32 mouse cellular contexts compared by ENCODE assay signal in the genomic region with DNA sequence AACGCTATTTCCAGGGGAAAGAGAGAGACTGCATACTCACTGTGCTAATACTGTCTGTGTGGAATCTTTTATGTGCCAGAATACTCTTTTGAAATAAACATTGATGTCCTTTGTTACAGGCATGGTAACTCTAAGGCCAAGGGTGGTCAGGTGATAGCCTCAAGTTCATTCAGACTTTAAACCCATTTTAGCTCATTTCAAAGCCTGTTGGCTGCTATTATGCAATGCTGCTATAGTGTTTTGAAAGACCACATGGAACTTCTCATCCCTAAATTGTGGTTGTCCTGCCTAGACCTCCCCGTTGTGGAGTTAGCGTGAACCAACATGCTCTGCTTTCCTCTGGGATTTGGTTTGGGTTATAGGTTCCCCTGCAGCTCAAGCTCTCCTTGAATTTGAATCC. TPM values are rescaled to one million over a fixed set of nuclear protein-coding genes. Genes with fewer than 3 reads are reported as not detected.
DNase-seq lines count a peak whose midpoint lies in the region; ATAC-seq and TF ChIP-seq lines count a peak whose summit lies in the region.
"Had no signal": no experiment of that assay in that cellular context is flagged by ENCODE, and none has a peak within 500 bp of the region (broad histone marks: within the 10 kb centered on the region; RNA-seq: fewer than 3 reads in every experiment).

No protein-coding gene starts in this region.

- 56% methylated on average over 3 of the region's 3 CpGs for WGBS in liver, postnatal 0 days (ENCODE audit: insufficient replicate concordance)
- 77% methylated on average over 3 of the region's 3 CpGs for WGBS in liver, embryonic 12.5 days (ENCODE audit: insufficient replicate concordance)

- 0 out of 2 replicates have a peak overlapping the region, but pooled peaks have one; percentile 11 for H3K4me2 ChIP-seq in liver, postnatal 0 days (ENCODE audit: low read depth, low read length)
- H3K4me2 ChIP-seq in liver, embryonic 12.5 days = no peak overlapping the region
- H3K4me2 ChIP-seq: forebrain, embryonic 12.5 days; heart, embryonic 15.5 days had no signal

- H3K4me3 ChIP-seq in liver, postnatal 0 days (ENCODE audit: low read depth, low read length) = no peak overlapping the region
- H3K4me3 ChIP-seq in liver, embryonic 12.5 days = no peak overlapping the region
- H3K4me3 ChIP-seq in bone marrow macrophage, adult 2 months (ENCODE audit: insufficient read depth, low read length) = no peak overlapping the region
- H3K4me3 ChIP-seq: erythroblast, embryonic 14.5 days; forebrain, embryonic 12.5 days; heart, embryonic 10.5 days; heart, embryonic 15.5 days had no signal

- H3K36me3 ChIP-seq in liver, postnatal 0 days (replicated peaks; ENCODE audit: insufficient read depth, low read length) = peaks cover 34% of the 10 kb centered on the region
- H3K36me3 ChIP-seq in liver, embryonic 12.5 days = peaks cover 68% of the 10 kb centered on the region

- peak; percentile 69 for TF ChIP-seq EP300 in liver, postnatal 0 days (IDR thresholded peaks at IDR 0.05; ENCODE audit: low read depth)

- DNase-seq in kidney, adult 9 months = peak; percentile 26
- no peak for DNase-seq in kidney, postnatal 14 days
- DNase-seq in liver, postnatal 0 days = no peak
- DNase-seq in heart, adult 18-20 months = no peak
- DNase-seq in ovary, postnatal 14 days (ENCODE audit: low spot score) = no peak
- DNase-seq: adrenal gland, postnatal 25 days; B cell, adult 2 months; cerebellum, adult 2 months; cerebellum, postnatal 14 days; forebrain, postnatal 0 days; gastrocnemius, postnatal 10 days; kidney, postnatal 10 days; left cerebral cortex, postnatal 4 days; lung, adult 18-20 months; lung, postnatal 14 days; midbrain, embryonic 14.5 days; right cerebral cortex, postnatal 25 days; spleen, adult 18-20 months; thymus, adult 2 months; thymus, postnatal 36 days had no signal

- no peak for TF ChIP-seq CTCF in liver, postnatal 0 days (IDR thresholded peaks at IDR 0.05; ENCODE audit: low read depth)
- TF ChIP-seq CTCF in bone marrow macrophage, adult 2 months (IDR thresholded peaks at IDR 0.05; ENCODE audit: low read depth, low read length) = no peak

- no peaks in the 10 kb centered on the region for H3K9me3 ChIP-seq in liver, postnatal 0 days (ENCODE audit: low read length)
- no peaks in the 10 kb centered on the region for H3K9me3 ChIP-seq in liver, embryonic 12.5 days (replicated peaks)
- H3K9me3 ChIP-seq: forebrain, embryonic 12.5 days; heart, embryonic 10.5 days; heart, embryonic 15.5 days had no signal

- H3K27me3 ChIP-seq in liver, postnatal 0 days (ENCODE audit: insufficient read depth, low read length) = no peaks in the 10 kb centered on the region
- no peaks in the 10 kb centered on the region for H3K27me3 ChIP-seq in liver, embryonic 12.5 days (replicated peaks)
- H3K27me3 ChIP-seq: forebrain, embryonic 12.5 days; heart, embryonic 15.5 days had no signal

- TF ChIP-seq POLR2A in bone marrow macrophage, adult 2 months (IDR thresholded peaks at IDR 0.05; ENCODE audit: borderline replicate concordance, low read depth, low read length) = no peak

- H3K9ac ChIP-seq in liver, postnatal 0 days (replicated peaks) = 0 out of 2 replicates have a peak overlapping the region, but pooled peaks have one; percentile 7
- H3K9ac ChIP-seq in liver, embryonic 12.5 days = no peak overlapping the region
- H3K9ac ChIP-seq: forebrain, embryonic 12.5 days; forebrain, postnatal 0 days; heart, embryonic 15.5 days had no signal

- peak; percentile 55 for ATAC-seq in liver, postnatal 0 days
- ATAC-seq in liver, embryonic 12.5 days = no peak
- ATAC-seq: forebrain, postnatal 0 days; hindbrain, embryonic 16.5 days had no signal

- H3K27ac ChIP-seq in liver, postnatal 0 days (ENCODE audit: low read depth) = peak overlapping the region; percentile 79
- H3K27ac ChIP-seq in liver, embryonic 12.5 days = no peak overlapping the region
- H3K27ac ChIP-seq in bone marrow macrophage, adult 2 months (ENCODE audit: insufficient read depth, low read depth, low read length) = 0 out of 2 replicates have a peak overlapping the region, but pooled peaks have one; percentile 15
- H3K27ac ChIP-seq: forebrain, embryonic 12.5 days; heart, embryonic 10.5 days; heart, embryonic 15.5 days had no signal

- peaks cover 17% of the 10 kb centered on the region; the same call in 1 of the 2 replicates for H3K4me1 ChIP-seq in liver, postnatal 0 days (ENCODE audit: insufficient read depth)
- H3K4me1 ChIP-seq in liver, embryonic 12.5 days = peaks cover 32% of the 10 kb centered on the region
- peaks cover 39% of the 10 kb centered on the region for H3K4me1 ChIP-seq in bone marrow macrophage, adult 2 months (ENCODE audit: control insufficient read depth, insufficient read depth, low read length)

RNA-seq across cellular contexts. Expression of gene Nfx1, which starts 5.0 kb away (rescaled TPM):
- 18.2 and 19.4 TPM in 2 replicates for polyA plus RNA-seq in liver, postnatal 0 days (2015; fragmentation: Nextera tagmentation; extraction: Ambion mirVana)
- 53.5 and 55.7 TPM in 2 replicates for polyA plus RNA-seq in liver, embryonic 12.5 days (2016; fragmentation: Nextera tagmentation; extraction: Ambion mirVana)
- 38.5 and 38.8 TPM in 2 replicates for polyA plus RNA-seq in bone marrow macrophage, adult 2 months (2012; ENCODE audit: insufficient read depth, insufficient read length, missing spikeins)
- 10 to 100 TPM; 21.2 to 21.8 TPM for total RNA-seq in heart, adult 18-20 months (2021)

RNA-seq across cellular contexts. Expression of gene Chmp5, which starts 27.5 kb away (rescaled TPM):
- 46.6 and 49.3 TPM in 2 replicates for polyA plus RNA-seq in liver, postnatal 0 days (2015; fragmentation: Nextera tagmentation; extraction: Ambion mirVana)
- polyA plus RNA-seq in liver, embryonic 12.5 days (2016; fragmentation: Nextera tagmentation; extraction: Ambion mirVana) = 48.6 and 48.7 TPM in 2 replicates
- polyA plus RNA-seq in bone marrow macrophage, adult 2 months (2012; ENCODE audit: insufficient read depth, insufficient read length, missing spikeins) = 128 and 135 TPM in 2 replicates
- 10 to 100 TPM; 37.4 to 38.6 TPM for total RNA-seq in heart, adult 18-20 months (2021)

RNA-seq across cellular contexts. Expression of gene Bag1, which starts 27.6 kb away (rescaled TPM):
- 128 and 136 TPM in 2 replicates for polyA plus RNA-seq in liver, postnatal 0 days (2015; fragmentation: Nextera tagmentation; extraction: Ambion mirVana)
- polyA plus RNA-seq in liver, embryonic 12.5 days (2016; fragmentation: Nextera tagmentation; extraction: Ambion mirVana) = 185 and 192 TPM in 2 replicates
- 141 and 155 TPM in 2 replicates for polyA plus RNA-seq in bone marrow macrophage, adult 2 months (2012; ENCODE audit: insufficient read depth, insufficient read length, missing spikeins)
- 100 to 1,000 TPM; 273 to 283 TPM for total RNA-seq in heart, adult 18-20 months (2021)

RNA-seq across cellular contexts. Expression of gene Spink4, which starts 55.8 kb away (rescaled TPM):
- 0.65 and 1.2 TPM in 2 replicates for polyA plus RNA-seq in liver, postnatal 0 days (2015; fragmentation: Nextera tagmentation; extraction: Ambion mirVana)
- 0.58 TPM in 1 of 2 replicates, not detected in the other for polyA plus RNA-seq in liver, embryonic 12.5 days (2016; fragmentation: Nextera tagmentation; extraction: Ambion mirVana)
- not detected in 2 replicates for polyA plus RNA-seq in bone marrow macrophage, adult 2 months (2012; ENCODE audit: insufficient read depth, insufficient read length, missing spikeins)
- total RNA-seq in heart, adult 18-20 months (2021) = not detected
- total RNA-seq: forebrain, postnatal 0 days; gastrocnemius, postnatal 10 days; layer of hippocampus, postnatal 10 days; left cerebral cortex, postnatal 4 days; monocyte, adult 5-6 weeks had no signal
- polyA plus RNA-seq: embryonic facial prominence, embryonic 14.5 days; erythroblast, embryonic 14.5 days; forebrain, embryonic 12.5 days; forebrain, postnatal 0 days; hindbrain, embryonic 11.5 days; hindbrain, embryonic 16.5 days; midbrain, embryonic 14.5 days; neural tube, embryonic 14.5 days had no signal
